Mouse (Mus musculus): ENCODE measurements around the gene Lmna. TPM values are rescaled to one million over a fixed set of nuclear protein-coding genes. Genes with fewer than 3 reads are reported as not detected.

Lmna gene
- 12.1 and 15.5 TPM in 2 replicates for polyA plus RNA-seq (2015; fragmentation: Nextera tagmentation; extraction: Ambion mirVana)

GRCm38 (mm10) chr3:88509692-88510420 is at the start of gene Lmna:
Lmna (minus strand) TSS chr3:88509956.
- H3K9ac ChIP-seq = peak within 1 kb of the TSS; percentile 63
- peak; percentile 98 for ATAC-seq
- no peaks in the 10 kb centered on the region for H3K36me3 ChIP-seq (ENCODE audit: poor library complexity, severe bottlenecking)
- H3K4me1 ChIP-seq = peaks cover 42% of the 10 kb centered on the region
- H3K4me3 ChIP-seq = peak within 1 kb of the TSS; percentile 38
- H3K4me2 ChIP-seq = peak within 1 kb of the TSS; percentile 62
- H3K27ac ChIP-seq = peak within 1 kb of the TSS; percentile 92
- H3K9me3 ChIP-seq (replicated peaks) = no peaks in the 10 kb centered on the region
- WGBS = 1% methylated on average over 31 of the region's 31 CpGs
- no peaks in the 10 kb centered on the region for H3K27me3 ChIP-seq

DNA sequence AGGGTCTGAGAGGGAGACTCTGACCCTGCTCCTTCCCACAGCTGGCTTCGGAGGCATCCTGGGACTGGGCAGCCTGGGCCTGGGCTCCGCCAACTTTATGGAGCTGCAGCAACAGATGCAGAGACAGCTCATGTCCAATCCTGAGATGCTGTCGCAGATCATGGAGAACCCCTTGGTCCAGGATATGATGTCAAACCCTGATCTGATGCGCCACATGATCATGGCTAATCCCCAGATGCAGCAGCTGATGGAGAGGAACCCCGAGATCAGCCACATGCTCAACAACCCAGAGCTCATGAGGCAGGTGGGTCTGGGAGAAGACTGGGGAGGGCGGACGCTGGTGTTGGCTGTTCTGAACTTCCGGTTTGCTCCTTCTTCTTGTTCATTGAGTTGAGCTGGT is 46.9 kb upstream of the Lmna start:
- no peak overlapping the region for H3K9ac ChIP-seq
- no peak overlapping the region for H3K4me3 ChIP-seq
- WGBS = 96% methylated on average over 8 of the region's 8 CpGs
- no peaks in the 10 kb centered on the region for H3K9me3 ChIP-seq (replicated peaks)
- H3K36me3 ChIP-seq (ENCODE audit: poor library complexity, severe bottlenecking) = peaks cover 64% of the 10 kb centered on the region
- no peak overlapping the region for H3K4me2 ChIP-seq
- no peaks in the 10 kb centered on the region for H3K27me3 ChIP-seq
- no peak for ATAC-seq
- H3K4me1 ChIP-seq = peaks cover 27% of the 10 kb centered on the region
- H3K27ac ChIP-seq = no peak overlapping the region

DNA sequence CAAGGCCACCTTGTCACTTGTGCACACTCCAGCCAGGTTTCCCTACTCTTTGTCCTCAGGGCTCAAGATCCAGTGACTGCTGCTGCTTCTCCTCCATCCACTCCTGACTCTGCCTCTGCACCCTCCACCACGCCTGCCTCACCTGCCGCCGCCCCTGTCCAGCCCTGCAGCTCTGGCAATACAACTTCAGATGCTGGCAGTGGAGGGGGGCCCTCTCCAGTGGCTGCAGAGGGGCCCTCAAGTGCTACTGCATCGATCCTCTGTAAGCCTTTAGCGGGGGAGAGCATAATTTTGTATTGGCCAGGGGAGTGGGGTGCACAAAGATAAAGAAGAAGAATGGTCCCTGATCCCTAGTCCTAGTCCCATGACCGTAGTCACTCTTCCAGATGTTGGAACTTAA is 46.0 kb upstream of the Lmna start:
- no peaks in the 10 kb centered on the region for H3K27me3 ChIP-seq
- peaks cover 55% of the 10 kb centered on the region for H3K36me3 ChIP-seq (ENCODE audit: poor library complexity, severe bottlenecking)
- no peak for ATAC-seq
- H3K4me2 ChIP-seq = no peak overlapping the region
- no peak overlapping the region for H3K4me3 ChIP-seq
- 0 out of 2 replicates have a peak overlapping the region, but pooled peaks have one; percentile 21 for H3K9ac ChIP-seq
- H3K27ac ChIP-seq = no peak overlapping the region
- no peaks in the 10 kb centered on the region for H3K9me3 ChIP-seq (replicated peaks)
- 98% methylated on average over 6 of the region's 6 CpGs for WGBS
- peaks cover 32% of the 10 kb centered on the region for H3K4me1 ChIP-seq

DNA sequence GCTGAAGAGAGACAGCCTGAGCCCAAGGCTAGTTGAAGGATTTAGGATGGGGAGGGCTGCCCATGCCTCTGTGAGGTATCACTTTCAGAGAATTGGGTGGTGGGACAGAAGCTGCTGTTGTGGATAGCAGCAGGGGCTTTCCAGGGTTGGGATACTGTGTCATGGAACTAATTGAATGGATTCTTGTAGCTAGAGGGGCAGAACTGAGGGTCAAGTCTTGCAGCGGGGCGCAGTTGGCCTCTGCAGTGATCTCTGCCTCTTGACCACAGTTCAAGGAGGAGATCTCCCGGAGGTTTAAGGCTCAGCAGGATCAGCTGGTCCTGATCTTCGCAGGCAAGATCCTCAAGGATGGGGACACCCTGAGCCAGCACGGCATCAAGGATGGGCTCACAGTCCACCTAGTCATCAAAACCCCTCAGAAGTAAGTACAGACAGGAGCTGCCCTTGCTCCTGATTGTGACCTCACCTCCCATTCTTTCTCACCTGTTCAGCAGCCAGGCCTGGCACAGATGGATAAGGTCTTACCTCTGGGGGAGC is 45.4 kb upstream of the Lmna start:
- Histone ChIP-seq H3K9me3 (replicated peaks) (no peaks in the 10 kb centered on the region), H3K9ac (peak overlapping the region; percentile 31; the same call in 1 of the 2 replicates), H3K4me1 (peaks cover 32% of the 10 kb centered on the region), H3K27me3 (no peaks in the 10 kb centered on the region), H3K27ac (no peak overlapping the region), H3K36me3 (ENCODE audit: poor library complexity, severe bottlenecking) (peaks cover 49% of the 10 kb centered on the region), H3K4me3 (peak overlapping the region; percentile 12; the same call in 1 of the 2 replicates), H3K4me2 (peak overlapping the region; percentile 74)
- WGBS = 88% methylated on average over 5 of the region's 5 CpGs
- no peak for ATAC-seq

- peak; percentile 22 for ATAC-seq
- H3K4me3 ChIP-seq = peak overlapping the region; percentile 85
- H3K4me2 ChIP-seq = peak overlapping the region; percentile 74
- no peaks in the 10 kb centered on the region for H3K27me3 ChIP-seq
- peaks cover 32% of the 10 kb centered on the region for H3K4me1 ChIP-seq
- peak overlapping the region; percentile 93 for H3K9ac ChIP-seq
- H3K27ac ChIP-seq = peak overlapping the region; percentile 95
- WGBS = under 1% methylated on average over 41 of the region's 41 CpGs
- H3K9me3 ChIP-seq (replicated peaks) = no peaks in the 10 kb centered on the region
- peaks cover 38% of the 10 kb centered on the region for H3K36me3 ChIP-seq (ENCODE audit: poor library complexity, severe bottlenecking)
These were observed 44.3 kb upstream of the Lmna start for GRCm38 (mm10) chr3:88553880-88554586.

- peak; percentile 87 for ATAC-seq
- Histone ChIP-seq H3K9ac (peak within 1 kb of the TSS; percentile 93), H3K4me3 (peak within 1 kb of the TSS; percentile 85), H3K36me3 (ENCODE audit: poor library complexity, severe bottlenecking) (peaks cover 33% of the 10 kb centered on the region), H3K27ac (peak within 1 kb of the TSS; percentile 95), H3K4me2 (peak within 1 kb of the TSS; percentile 74), H3K9me3 (replicated peaks) (no peaks in the 10 kb centered on the region), H3K27me3 (no peaks in the 10 kb centered on the region), H3K4me1 (peaks cover 32% of the 10 kb centered on the region)
- 0% methylated on average over 20 of the region's 37 CpGs for WGBS
These were observed 43.7 kb upstream of the Lmna start, which contains the start of gene Ubqln4 for GRCm38 (mm10) chr3:88553525-88553879. Ubqln4 (plus strand) TSS chr3:88553758.

GRCm38 (mm10) chr3:88552676-88553524 is 43.1 kb upstream of the Lmna start, which contains the start of gene Lamtor2:
Lamtor2 (minus strand) TSS chr3:88553074.
- peak within 1 kb of the TSS; percentile 93 for H3K9ac ChIP-seq
- ATAC-seq = peak; percentile 94
- peaks cover 32% of the 10 kb centered on the region for H3K4me1 ChIP-seq
- H3K27me3 ChIP-seq = no peaks in the 10 kb centered on the region
- H3K27ac ChIP-seq = peak within 1 kb of the TSS; percentile 95
- H3K9me3 ChIP-seq (replicated peaks) = no peaks in the 10 kb centered on the region
- peak within 1 kb of the TSS; percentile 74 for H3K4me2 ChIP-seq
- peaks cover 27% of the 10 kb centered on the region for H3K36me3 ChIP-seq (ENCODE audit: poor library complexity, severe bottlenecking)
- WGBS = under 1% methylated on average over 48 of the region's 48 CpGs
- peak within 1 kb of the TSS; percentile 85 for H3K4me3 ChIP-seq

DNA sequence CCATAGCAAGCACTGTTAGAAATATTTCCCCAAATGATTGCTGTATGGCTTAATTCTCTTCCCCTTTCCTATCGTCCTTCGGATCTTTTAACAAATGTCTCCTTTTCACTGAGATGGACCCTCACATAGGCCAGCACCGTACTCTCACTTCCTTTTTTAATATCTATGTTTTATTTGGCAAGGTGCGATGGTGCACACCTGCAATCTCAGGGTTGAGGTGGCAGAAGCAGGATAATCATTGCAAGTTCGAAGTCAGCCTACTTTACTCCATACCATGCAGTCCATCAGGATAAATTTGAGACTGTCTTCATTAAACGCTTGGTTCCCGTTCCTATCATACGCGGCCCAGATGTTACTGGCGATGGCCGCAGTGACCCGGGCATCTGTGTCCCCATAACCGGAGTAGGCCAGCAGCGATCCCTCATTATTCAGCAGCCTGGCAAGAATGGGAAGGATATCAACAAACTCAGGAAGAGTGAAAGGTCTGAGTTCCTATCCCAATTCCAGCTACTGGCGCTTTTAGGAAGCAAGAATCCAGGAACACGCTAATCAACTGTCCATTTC is 42.4 kb upstream of the Lmna start:
- H3K4me1 ChIP-seq = peaks cover 32% of the 10 kb centered on the region
- WGBS = 26% methylated on average over 16 of the region's 16 CpGs
- peak overlapping the region; percentile 85 for H3K4me3 ChIP-seq
- no peaks in the 10 kb centered on the region for H3K9me3 ChIP-seq (replicated peaks)
- no peaks in the 10 kb centered on the region for H3K27me3 ChIP-seq
- H3K36me3 ChIP-seq (ENCODE audit: poor library complexity, severe bottlenecking) = peaks cover 20% of the 10 kb centered on the region
- ATAC-seq = no peak
- peak overlapping the region; percentile 93 for H3K9ac ChIP-seq
- peak overlapping the region; percentile 95 for H3K27ac ChIP-seq
- H3K4me2 ChIP-seq = peak overlapping the region; percentile 74

- peak overlapping the region; percentile 85; the same call in 1 of the 2 replicates for H3K4me3 ChIP-seq
These were observed 41.8 kb upstream of the Lmna start for GRCm38 (mm10) chr3:88551586-88551985.

GRCm38 (mm10) chr3:88548180-88548917 is 38.6 kb upstream of the Lmna start, which contains the start of gene Rab25:
Rab25 (minus strand) TSS chr3:88548300.
- H3K4me2 ChIP-seq = no peak within 1 kb of the TSS
- no peak within 1 kb of the TSS for H3K9ac ChIP-seq
- no peak within 1 kb of the TSS for H3K4me3 ChIP-seq
- no peaks in the 10 kb centered on the region for H3K9me3 ChIP-seq (replicated peaks)
- H3K4me1 ChIP-seq = peaks cover 15% of the 10 kb centered on the region
- H3K36me3 ChIP-seq (ENCODE audit: poor library complexity, severe bottlenecking) = no peaks in the 10 kb centered on the region
- WGBS = 53% methylated on average over 18 of the region's 18 CpGs
- H3K27ac ChIP-seq = no peak within 1 kb of the TSS
- ATAC-seq = no peak
- no peaks in the 10 kb centered on the region for H3K27me3 ChIP-seq

More at GRCm38 (mm10) chr3:88551586-88551985, 41.8 kb upstream of the Lmna start:
- no peak overlapping the region for H3K27ac ChIP-seq
- 83% methylated on average over 4 of the region's 4 CpGs for WGBS
- H3K4me2 ChIP-seq = peak overlapping the region; percentile 74
- peaks cover 32% of the 10 kb centered on the region for H3K4me1 ChIP-seq
- no peaks in the 10 kb centered on the region for H3K9me3 ChIP-seq (replicated peaks)
- no peaks in the 10 kb centered on the region for H3K27me3 ChIP-seq
- peak overlapping the region; percentile 93 for H3K9ac ChIP-seq
- peaks cover 14% of the 10 kb centered on the region for H3K36me3 ChIP-seq (ENCODE audit: poor library complexity, severe bottlenecking)
- no peak for ATAC-seq

Data from forebrain, embryonic 13.5 days (tissue).